Mouse (Mus musculus): ENCODE data around the gene Sh3d21.
"Not testable (repeated sequence)": the region's sequence is repeated elsewhere in the genome, so short reads cannot be mapped to it uniquely, and the experiment has no call there.

Sh3d21 gene

GRCm38 (mm10) chr4:126168851-126169250 lies 5.6 kb upstream of the Sh3d21 start:
- no peak for DNase-seq (ENCODE audit: low spot score in 2 of 2)

DNA sequence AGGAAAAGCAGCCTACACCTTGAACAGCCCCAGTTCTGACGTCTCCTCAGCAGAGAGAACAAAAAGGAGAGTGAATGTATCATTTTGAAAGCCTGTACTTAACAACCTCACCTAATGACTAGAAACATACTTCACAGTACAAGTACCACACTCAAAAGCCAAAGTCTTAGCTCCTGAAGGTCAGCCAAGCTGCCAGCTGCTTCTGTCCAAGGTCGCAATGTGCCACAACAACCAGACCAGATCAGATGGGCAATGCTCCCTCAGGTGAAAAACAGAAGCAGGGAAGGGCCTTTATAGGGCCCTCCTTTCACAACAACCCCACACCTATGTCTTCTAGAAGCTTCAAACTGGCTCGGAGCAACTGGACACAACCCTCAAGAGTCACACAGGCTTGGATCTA lies 2.8 kb upstream of the Sh3d21 start:
- DNase-seq (ENCODE audit: low spot score in 2 of 2): no peak

DNA sequence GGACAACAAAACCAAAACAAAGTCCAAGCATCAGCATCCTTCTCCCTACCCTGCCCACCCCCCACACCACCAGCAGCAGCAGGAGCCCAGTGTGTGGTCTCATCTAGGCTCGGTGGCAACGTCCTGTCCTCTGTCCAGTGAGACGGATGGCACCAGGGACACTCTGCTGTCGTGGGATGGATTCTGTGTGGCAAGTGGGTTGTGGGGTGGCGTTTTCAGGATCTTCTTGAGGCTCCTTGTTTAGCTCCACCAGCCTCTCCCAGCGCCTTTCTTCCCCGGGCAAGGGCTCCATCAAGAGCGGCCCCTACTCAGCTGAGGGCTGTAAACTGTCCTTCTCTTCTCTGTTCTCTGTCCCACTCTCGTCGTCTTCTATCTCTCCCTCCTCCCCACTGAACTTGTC lies 1.8 kb upstream of the Sh3d21 start:
- not testable (repeated sequence) for DNase-seq (ENCODE audit: low spot score in 2 of 2)

DNA sequence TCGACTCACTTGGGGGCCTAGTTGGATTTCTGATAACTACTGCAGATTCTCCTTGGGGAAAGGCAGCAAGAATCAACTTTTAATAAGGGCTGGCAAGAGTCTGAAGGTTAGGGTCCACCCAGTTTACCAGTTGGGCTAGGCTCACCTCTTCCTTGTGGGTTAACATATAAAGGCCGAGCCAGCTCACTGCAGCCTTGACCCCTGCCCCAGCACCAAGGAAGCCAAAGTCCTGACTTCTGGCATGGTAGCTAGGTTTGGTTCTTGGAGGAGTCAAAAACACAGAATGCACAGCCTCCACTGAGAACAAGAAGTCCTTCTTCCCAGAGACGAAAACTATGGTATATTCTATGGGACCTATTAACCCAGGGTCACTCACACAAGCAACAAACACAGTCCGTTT lies 394 bp upstream of the Sh3d21 start:
- no peak for DNase-seq (ENCODE audit: low spot score in 2 of 2)

- peak; percentile 83 to 91 for DNase-seq (ENCODE audit: low spot score in 2 of 2)
Measured at GRCm38 (mm10) chr4:126162544-126163066, 686 bp downstream of the Sh3d21 start.

DNA sequence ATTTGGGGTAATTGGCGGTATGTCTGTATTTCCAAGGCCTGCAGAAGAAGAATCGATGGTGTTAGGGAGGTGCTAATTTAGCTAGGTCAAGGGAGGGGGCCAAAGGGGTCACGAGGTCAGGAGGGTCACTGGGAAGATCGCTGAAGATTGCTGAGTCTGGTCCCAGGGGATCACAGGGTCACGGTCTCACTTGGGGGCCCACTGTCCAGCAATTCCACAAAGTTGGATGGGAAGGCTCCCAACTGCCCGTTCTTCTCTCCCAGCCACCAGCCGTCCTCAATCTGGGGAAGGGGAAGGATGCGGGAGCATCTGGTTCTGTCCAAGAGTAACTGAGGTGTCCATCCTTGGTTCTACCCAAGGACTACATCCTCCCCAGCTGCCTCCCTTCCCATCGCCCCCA lies 1.3 kb downstream of the Sh3d21 start:
- no peak for DNase-seq (ENCODE audit: low spot score in 2 of 2)

GRCm38 (mm10) chr4:126161456-126161855 lies 1.8 kb downstream of the Sh3d21 start:
- DNase-seq (ENCODE audit: low spot score in 2 of 2): no peak

- no peak for DNase-seq (ENCODE audit: low spot score in 2 of 2)
Measured at GRCm38 (mm10) chr4:126160981-126161380, 2.3 kb downstream of the Sh3d21 start.

GRCm38 (mm10) chr4:126159455-126159854 lies 3.8 kb downstream of the Sh3d21 start:
- no peak for DNase-seq (ENCODE audit: low spot score in 2 of 2)

DNA sequence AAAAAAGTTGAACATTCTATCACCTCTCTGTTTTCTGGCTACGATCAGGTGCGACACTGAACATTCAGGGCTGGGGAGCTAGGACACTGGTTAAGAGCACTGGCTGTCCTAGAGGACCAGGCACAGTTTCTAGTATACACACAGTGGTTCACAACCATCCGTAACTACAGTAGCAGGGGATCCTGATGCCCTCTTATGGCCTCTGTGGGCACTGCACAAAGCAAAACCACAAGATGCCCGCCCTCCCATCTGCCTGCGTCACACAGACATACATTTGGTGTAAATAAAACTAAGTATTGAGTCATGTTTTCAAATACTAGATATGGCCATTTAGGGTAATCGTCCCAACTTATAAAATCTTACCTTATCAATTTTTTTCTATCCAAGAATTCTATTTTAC lies 5.7 kb downstream of the Sh3d21 start:
- no peak for DNase-seq (ENCODE audit: low spot score in 2 of 2)

- DNase-seq (ENCODE audit: low spot score in 2 of 2): no peak
Measured at GRCm38 (mm10) chr4:126156617-126157016, 6.7 kb downstream of the Sh3d21 start.

DNA sequence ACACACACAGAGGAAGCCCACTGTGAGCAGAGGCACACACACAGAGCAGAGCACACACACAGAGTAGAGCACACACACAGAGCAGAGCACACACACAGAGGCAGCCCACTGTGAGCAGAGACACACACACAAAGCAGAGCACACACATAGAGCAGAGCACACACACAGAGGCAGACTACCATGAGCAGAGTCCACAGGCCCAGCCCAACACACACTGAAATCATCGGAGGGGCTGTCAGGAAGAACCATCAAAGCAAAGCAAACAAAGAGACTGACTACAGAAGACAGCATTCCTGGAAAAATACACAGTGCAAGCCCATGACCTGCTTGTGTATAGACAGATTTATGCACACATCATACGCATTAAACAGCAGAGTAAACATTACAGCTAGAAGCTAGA lies 7.4 kb downstream of the Sh3d21 start:
- no peak for DNase-seq (ENCODE audit: low spot score in 2 of 2)

GRCm38 (mm10) chr4:126155183-126155582 lies 8.1 kb downstream of the Sh3d21 start:
- no peak for DNase-seq (ENCODE audit: low spot score in 2 of 2)

DNA sequence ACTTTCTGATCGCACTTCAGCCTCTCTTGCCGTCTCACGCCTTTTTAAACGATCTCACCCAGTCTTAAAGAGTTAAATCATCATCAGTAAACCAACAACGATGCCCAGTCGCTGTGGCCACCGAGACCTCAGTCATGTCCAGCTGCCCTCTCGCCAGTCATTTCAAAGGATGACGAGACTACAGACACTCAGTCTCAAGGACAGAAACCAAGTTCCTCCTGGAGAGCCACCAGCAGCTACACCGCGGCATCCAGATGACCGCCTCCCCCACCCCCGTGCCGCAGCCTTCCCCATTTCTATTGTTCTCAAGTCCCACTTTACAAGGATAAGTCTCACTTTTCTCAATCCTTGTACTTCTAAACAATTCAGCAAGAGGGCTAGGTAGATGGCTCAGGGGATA lies 10.4 kb downstream of the Sh3d21 start:
- no peak for DNase-seq (ENCODE audit: low spot score in 2 of 2)

GRCm38 (mm10) chr4:126151701-126152440 lies 11.4 kb downstream of the Sh3d21 start:
- no peak for DNase-seq (ENCODE audit: low spot score in 2 of 2)

GRCm38 (mm10) chr4:126150949-126151320 lies 12.4 kb downstream of the Sh3d21 start:
- no peak for DNase-seq (ENCODE audit: low spot score in 2 of 2)

GRCm38 (mm10) chr4:126150297-126150948 lies 12.9 kb downstream of the Sh3d21 start:
- no peak for DNase-seq (ENCODE audit: low spot score in 2 of 2)

- DNase-seq (ENCODE audit: low spot score in 2 of 2): no peak
Measured at GRCm38 (mm10) chr4:126149798-126150197, 13.5 kb downstream of the Sh3d21 start.

GRCm38 (mm10) chr4:126149041-126149676 lies 14.1 kb downstream of the Sh3d21 start:
- DNase-seq (ENCODE audit: low spot score in 2 of 2): no peak

DNA sequence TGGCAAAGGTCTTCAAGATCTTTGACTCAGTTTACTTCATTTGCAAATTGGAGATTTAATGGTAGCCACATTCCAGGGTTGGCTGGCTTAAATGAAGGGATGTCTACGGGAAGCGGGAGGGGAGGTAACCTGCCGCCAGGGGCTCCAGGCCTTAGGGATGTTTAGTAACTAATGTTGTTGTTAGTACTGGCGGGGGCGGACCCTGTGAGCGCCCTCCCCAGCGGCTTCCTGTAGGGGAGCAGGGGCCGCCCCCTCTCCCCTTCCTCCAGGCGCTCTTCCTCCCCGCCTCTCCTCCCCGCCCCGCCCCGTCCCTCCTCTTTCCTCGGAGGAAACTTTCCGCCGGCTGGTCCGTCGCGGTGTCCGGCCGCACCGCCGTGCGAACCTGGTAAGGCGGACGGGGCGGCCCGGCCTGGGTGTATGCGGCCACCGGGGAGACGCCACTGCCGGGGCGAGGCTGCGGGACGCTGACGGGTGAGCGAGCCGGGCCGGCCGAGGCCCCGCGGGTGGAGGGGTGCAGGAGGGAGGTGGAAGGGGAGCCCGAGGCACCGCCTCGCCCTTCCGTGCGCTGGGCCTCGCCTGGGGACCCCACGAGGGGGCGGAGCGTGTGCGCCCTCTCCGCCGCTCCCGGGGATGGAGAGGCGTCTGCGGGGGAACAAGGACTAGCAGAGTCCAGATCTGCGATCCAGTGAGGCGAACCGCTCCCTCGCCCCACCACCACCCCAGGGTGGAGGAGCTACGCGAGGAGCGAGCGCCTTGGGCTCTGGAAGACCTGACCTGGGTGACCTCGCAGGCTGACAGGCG lies 14.9 kb downstream of the Sh3d21 start:
- peak; percentile 30 to 62 for DNase-seq (ENCODE audit: low spot score in 2 of 2)

- DNase-seq (ENCODE audit: low spot score in 2 of 2): peak in 1 of 2 experiments; percentile 48
Measured at GRCm38 (mm10) chr4:126147533-126148160, 15.6 kb downstream of the Sh3d21 start, which contains the start of gene Eva1b. TSS of gene Eva1b (plus strand) at chr4:126147744.
